Mouse (Mus musculus) E14TG2a.4 (cell line): ENCODE measurements around the gene Slc9a6.

Experiments
- H3K27me3 ChIP-seq: 2 replicates; pipeline ENCODE4 v1.6.1; 2014; ENCODE audit warnings: low read length, control low read depth; ENCODE audit not compliant: insufficient read depth
- H3K36me3 ChIP-seq: 2 replicates; pipeline ENCODE4 v1.6.1; 2014; ENCODE audit warnings: low read length, control low read depth; ENCODE audit not compliant: insufficient read depth
- H3K4me1 ChIP-seq: replicated peaks from 2 replicates; pipeline ENCODE4 v1.6.1; 2014; ENCODE audit warnings: low read depth, low read length, control low read depth
- H3K4me3 ChIP-seq: replicated peaks from 2 replicates; pipeline ENCODE4 v1.5.1; 2014; ENCODE audit warnings: mild to moderate bottlenecking, low read length
- H3K9me3 ChIP-seq: 2 replicates; pipeline ENCODE4 v1.6.1; 2014; ENCODE audit warnings: low read length, control low read depth
- CTCF ChIP-seq: conservative IDR thresholded peaks from 2 replicates; pipeline ENCODE4 v1.5.1; 2014; ENCODE audit warnings: low read length
- NANOG ChIP-seq: IDR thresholded peaks from 2 replicates; pipeline ENCODE4 v1.6.1; 2014; ENCODE audit warnings: borderline replicate concordance, low read length, mixed read lengths
- POU5F1 ChIP-seq: IDR thresholded peaks from 2 replicates; pipeline ENCODE4 v1.6.1; 2014; ENCODE audit warnings: low read length, borderline replicate concordance

Slc9a6 gene

DNA sequence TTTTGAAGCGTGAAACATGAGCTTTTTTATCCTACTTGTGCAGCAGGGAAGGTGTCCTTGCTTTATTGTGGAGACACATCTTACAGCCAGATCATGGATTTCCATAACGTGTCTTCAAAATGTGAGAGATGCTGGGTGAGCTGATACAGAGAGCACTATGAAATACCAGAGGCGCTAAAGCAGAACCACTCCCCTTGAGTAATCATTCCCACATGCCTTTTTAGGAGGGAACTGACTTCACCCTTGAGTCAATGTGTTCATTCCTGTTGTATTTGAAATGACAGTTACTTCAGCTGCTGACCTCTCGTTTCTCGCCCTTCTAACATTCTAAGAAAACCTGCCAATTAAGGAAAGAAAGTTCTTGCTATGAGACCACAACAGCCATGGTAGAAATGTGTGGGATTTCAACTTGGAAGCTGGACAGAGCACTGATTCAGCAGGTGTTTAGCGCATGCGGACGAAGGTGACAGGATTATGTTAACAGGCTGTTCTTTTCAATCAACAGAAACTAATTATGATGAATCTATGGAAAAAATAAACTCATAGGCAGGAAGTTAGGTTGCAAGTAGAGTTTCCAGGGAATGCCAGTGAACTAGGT, 94.5 kb downstream of the Slc9a6 start:
- TF ChIP-seq POU5F1 (no peak), CTCF (no peak), NANOG (no peak)
- no peaks in the 10 kb centered on the region for H3K36me3 ChIP-seq
- no peaks in the 10 kb centered on the region for H3K9me3 ChIP-seq
- peaks cover 3% of the 10 kb centered on the region; the same call in 1 of the 2 replicates for H3K4me1 ChIP-seq
- H3K4me3 ChIP-seq = no peak overlapping the region
- H3K27me3 ChIP-seq = no peaks in the 10 kb centered on the region

- Histone ChIP-seq H3K4me3 (no peak overlapping the region), H3K9me3 (no peaks in the 10 kb centered on the region), H3K27me3 (no peaks in the 10 kb centered on the region), H3K36me3 (no peaks in the 10 kb centered on the region), H3K4me1 (peaks cover 3% of the 10 kb centered on the region; the same call in 1 of the 2 replicates)
- no peak for TF ChIP-seq CTCF
- TF ChIP-seq NANOG = no peak
- TF ChIP-seq POU5F1 = no peak
These were observed 99.2 kb downstream of the Slc9a6 start for GRCm38 (mm10) chrX:56708592-56709370.

GRCm38 (mm10) chrX:56710522-56710921, 101.0 kb downstream of the Slc9a6 start:
- TF ChIP-seq POU5F1 (no peak), NANOG (no peak), CTCF (no peak)
- H3K27me3 ChIP-seq = no peaks in the 10 kb centered on the region
- no peak overlapping the region for H3K4me3 ChIP-seq
- no peaks in the 10 kb centered on the region for H3K36me3 ChIP-seq
- peaks cover 3% of the 10 kb centered on the region; the same call in 1 of the 2 replicates for H3K4me1 ChIP-seq
- no peaks in the 10 kb centered on the region for H3K9me3 ChIP-seq

DNA sequence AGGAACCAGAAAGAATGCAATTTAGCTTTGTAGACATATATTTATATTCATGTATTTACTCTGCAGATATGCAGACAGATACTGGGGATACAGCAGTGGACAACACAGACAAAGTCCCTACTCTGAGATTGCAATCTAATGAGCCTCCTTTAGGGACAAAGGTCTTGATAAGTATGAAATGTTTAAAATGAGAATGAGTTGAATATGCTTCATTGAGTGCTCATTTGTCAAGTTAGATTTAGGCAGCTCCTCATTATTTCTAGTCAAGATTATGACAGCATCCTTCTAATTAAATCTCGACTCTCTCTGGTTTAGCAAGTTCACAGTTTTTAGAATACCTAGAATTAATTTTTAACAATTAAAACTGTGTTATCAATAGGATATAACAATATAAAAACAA, 103.1 kb downstream of the Slc9a6 start:
- H3K27me3 ChIP-seq = no peaks in the 10 kb centered on the region
- no peak for TF ChIP-seq CTCF
- no peak for TF ChIP-seq POU5F1
- no peak for TF ChIP-seq NANOG

More for the DNA sequence above, 103.1 kb downstream of the Slc9a6 start:
- Histone ChIP-seq H3K9me3 (no peaks in the 10 kb centered on the region), H3K36me3 (no peaks in the 10 kb centered on the region), H3K4me1 (no peaks in the 10 kb centered on the region), H3K4me3 (no peak overlapping the region)
